Mouse (Mus musculus) limb, embryonic 14.5 days (tissue): Measurements from ENCODE around the gene Hsd17b14. TPM values are rescaled to one million over a fixed set of nuclear protein-coding genes. Genes with fewer than 3 reads are reported as not detected.

Source experiments
- ATAC-seq: fragments of 200-750 bp; cut with Nextera tagmentation; 2 replicates; pipeline ENCODE4 v1.8.0; 2017; ENCODE audit warnings: low read depth, moderate number of reproducible peaks, moderate TSS enrichment; ENCODE audit not compliant: low FRiP score
- DNase-seq: peaks from one replicate; pipeline ENCODE4 v3.0.0-alpha.2; 2015; ENCODE audit warnings: low spot score
- H3K27ac ChIP-seq: fragments of 300-500 bp; sonication (generic); replicated peaks from 2 replicates; pipeline ENCODE4 v1.5.1; 2014; ENCODE audit warnings: low read depth, mild to moderate bottlenecking, low read length, moderate library complexity, mixed read lengths
- H3K27me3 ChIP-seq: fragments of 300-500 bp; sonication (generic); 2 replicates; pipeline ENCODE4 v1.6.1; 2014; ENCODE audit warnings: low read length, mixed read lengths; ENCODE audit not compliant: control insufficient read depth, insufficient read depth
- H3K36me3 ChIP-seq: fragments of 300-500 bp; sonication (generic); 2 replicates; pipeline ENCODE4 v1.6.1; 2014; ENCODE audit warnings: mild to moderate bottlenecking, low read length, moderate library complexity, mixed read lengths; ENCODE audit not compliant: control insufficient read depth, insufficient read depth
- H3K4me1 ChIP-seq: fragments of 300-500 bp; sonication (generic); 2 replicates; pipeline ENCODE4 v1.6.1; 2014; ENCODE audit warnings: antibody characterized with exemption, low read length, mixed read lengths; ENCODE audit not compliant: control insufficient read depth, insufficient read depth
- H3K4me2 ChIP-seq: fragments of 300-500 bp; sonication (generic); replicated peaks from 2 replicates; pipeline ENCODE4 v1.6.1; 2014; ENCODE audit warnings: low read depth, mild to moderate bottlenecking, low read length, moderate library complexity; ENCODE audit not compliant: severe bottlenecking
- H3K4me3 ChIP-seq: fragments of 300-500 bp; sonication (generic); replicated peaks from 2 replicates; pipeline ENCODE4 v1.5.1; 2014; ENCODE audit warnings: low read length
- H3K9ac ChIP-seq: fragments of 300-500 bp; sonication (generic); 2 replicates; pipeline ENCODE4 v1.6.1; 2014; ENCODE audit warnings: mild to moderate bottlenecking, low read depth, low read length, moderate library complexity; ENCODE audit not compliant: severe bottlenecking
- H3K9me3 ChIP-seq: fragments of 300-500 bp; sonication (generic); 2 replicates; pipeline ENCODE4 v1.6.1; 2016; ENCODE audit warnings: low read length; ENCODE audit not compliant: control insufficient read depth
- POLR2A ChIP-seq: fragments of 200-500 bp; IDR thresholded peaks from 2 replicates; pipeline ENCODE4 v1.8.0; 2012; ENCODE audit warnings: inconsistent platforms, mild to moderate bottlenecking, moderate library complexity, borderline replicate concordance; ENCODE audit not compliant: insufficient read depth, insufficient read length; ENCODE audit errors: extremely low read depth
- WGBS: fragments of 180-500 bp; shearing (Covaris S2); extraction: QIAGEN DNeasy Blood & Tissue Kit; methylation state at CpG from one replicate; pipeline ENCODE4 v1.1.7; 2014; 5-methylcytosine and 5-hydroxymethylcytosine counted together
- polyA plus RNA-seq, 2 experiments: library from polyadenylated mRNA; depleted of rRNA in 1 of 2; stranded (reverse) in 1 of 2; unstranded in 1 of 2; fragments of >200 nt; fragmentation: Nextera tagmentation in 1 of 2; extraction: Ambion mirVana in 1 of 2; gene quantifications; 2 replicates each; pipeline versions ENCODE4 v1.2.1 to v1.2.3; 2012 to 2014

Gene Hsd17b14
- polyA plus RNA-seq, 2 experiments = 0.92 to 1.2 TPM

DNA sequence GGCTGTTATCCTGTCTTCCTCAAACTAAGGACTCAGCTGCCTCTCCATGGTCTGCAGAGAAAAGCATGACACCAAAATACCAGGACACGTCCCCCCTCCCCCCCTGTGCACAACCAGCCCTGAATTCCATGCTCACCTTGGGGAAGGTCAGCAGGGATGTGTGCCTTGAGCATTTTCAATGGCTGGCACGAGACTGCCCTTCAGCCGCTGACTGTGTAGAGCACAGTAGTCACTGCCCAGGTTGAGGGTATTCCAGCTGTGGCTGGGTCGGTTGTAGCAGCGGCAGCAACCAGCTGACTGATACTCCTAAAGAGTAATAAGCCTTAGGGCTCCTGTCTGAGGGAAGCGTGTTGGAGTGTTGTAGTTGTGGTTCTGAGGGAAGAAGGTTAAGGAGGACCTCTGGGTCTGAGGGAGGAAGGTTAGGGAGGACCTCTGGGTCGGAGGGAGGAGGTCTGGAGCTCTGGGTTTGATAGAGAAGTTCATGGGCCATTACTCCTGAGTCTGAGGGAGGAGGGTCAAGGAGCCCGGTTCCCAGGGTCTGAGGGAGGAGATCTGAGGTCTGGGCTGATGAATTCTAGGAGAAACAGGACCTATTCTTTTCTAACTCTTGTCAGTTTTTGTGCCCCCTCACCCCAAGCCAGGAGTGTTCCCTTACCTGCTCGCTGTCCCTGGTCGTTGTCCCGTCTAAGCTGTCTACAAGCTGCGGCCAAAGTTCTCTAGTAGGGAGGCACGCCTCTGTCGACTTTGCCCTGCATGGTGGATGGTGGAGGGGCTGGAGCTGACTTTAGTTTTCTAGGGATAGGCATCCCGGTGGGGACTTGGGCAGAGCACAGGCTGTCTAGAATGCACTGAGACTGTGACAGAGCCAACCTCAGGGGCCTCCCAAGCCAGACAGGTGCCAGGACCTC is 20.0 kb downstream of the Hsd17b14 start:
- DNase-seq = no peak
- Histone ChIP-seq H3K9me3 (no peaks in the 10 kb centered on the region), H3K4me2 (no peak overlapping the region), H3K4me1 (peaks cover 14% of the 10 kb centered on the region), H3K27me3 (no peaks in the 10 kb centered on the region), H3K4me3 (no peak overlapping the region), H3K27ac (no peak overlapping the region), H3K36me3 (peaks cover 26% of the 10 kb centered on the region), H3K9ac (no peak overlapping the region)
- 80% methylated on average over 15 of the region's 15 CpGs for WGBS
- ATAC-seq = no peak
- TF ChIP-seq POLR2A = no peak

DNA sequence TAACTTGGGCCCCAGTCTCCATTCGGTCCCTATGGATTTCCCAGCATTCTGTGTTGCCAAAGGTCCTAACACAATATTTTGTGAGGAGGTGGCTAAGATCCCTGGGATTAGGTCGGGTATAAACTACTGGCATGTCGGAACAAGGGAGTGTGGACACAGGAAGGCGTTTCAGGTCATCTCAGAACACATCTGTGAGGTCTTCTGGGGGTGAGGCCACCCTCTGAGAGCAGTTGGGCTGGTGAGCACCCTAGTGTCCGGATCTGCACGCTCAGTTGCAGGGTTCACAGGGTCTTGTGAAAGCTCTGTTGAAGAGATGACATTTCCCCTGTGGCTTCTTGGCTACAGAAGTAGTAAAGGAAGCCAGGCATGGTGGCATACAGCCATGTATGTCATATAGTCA is 31.2 kb downstream of the Hsd17b14 start:
- Histone ChIP-seq H3K27ac (no peak overlapping the region), H3K4me1 (no peaks in the 10 kb centered on the region), H3K9me3 (no peaks in the 10 kb centered on the region), H3K4me3 (no peak overlapping the region), H3K9ac (no peak overlapping the region), H3K27me3 (no peaks in the 10 kb centered on the region), H3K4me2 (no peak overlapping the region), H3K36me3 (peaks cover 42% of the 10 kb centered on the region)
- ATAC-seq (no peak), DNase-seq (no peak)
- TF ChIP-seq POLR2A = no peak
- WGBS = 92% methylated on average over 6 of the region's 6 CpGs

DNA sequence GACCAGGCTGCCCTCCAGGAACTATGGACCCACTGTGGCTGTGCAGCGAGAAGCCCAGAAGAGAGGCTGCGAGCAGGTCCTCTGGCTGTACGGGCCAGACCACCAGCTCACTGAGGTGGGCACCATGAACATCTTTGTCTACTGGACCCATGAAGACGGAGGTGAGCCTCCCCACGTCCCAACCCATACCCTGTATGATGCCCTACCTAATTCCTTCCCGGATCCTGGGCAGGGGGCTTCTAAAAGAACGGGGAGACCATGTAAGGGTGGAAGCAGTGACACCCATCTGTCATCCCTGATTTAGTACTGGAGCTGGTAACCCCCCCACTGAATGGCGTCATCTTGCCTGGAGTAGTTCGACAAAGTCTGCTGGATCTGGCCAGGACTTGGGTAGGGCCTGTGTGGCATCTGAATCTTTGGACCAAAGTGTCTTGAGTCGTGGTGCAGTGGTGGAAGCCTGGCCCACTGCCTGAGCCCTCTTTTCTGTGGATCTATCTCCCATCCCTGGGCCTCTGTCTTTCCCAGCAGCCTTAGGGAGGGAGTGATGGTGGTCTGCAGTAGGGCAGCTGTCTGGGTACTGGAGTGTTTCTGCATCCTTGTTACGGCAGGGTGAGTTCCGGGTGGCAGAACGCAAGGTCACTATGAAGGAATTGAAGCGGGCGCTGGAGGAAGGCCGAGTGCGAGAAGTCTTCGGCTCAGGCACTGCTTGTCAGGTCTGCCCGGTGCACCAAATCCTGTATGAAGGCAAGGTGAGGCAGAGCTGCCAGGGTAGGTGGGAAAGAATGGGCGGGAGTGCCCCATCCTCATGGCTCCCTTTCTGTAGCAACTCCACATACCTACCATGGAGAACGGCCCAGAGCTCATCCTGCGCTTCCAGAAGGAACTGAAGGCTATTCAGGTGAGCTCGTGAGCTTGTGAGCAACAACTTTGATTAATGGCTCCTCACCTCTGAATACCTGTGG is 33.2 kb downstream of the Hsd17b14 start:
- no peak for TF ChIP-seq POLR2A
- H3K4me3 ChIP-seq = no peak overlapping the region
- H3K9ac ChIP-seq = no peak overlapping the region
- no peaks in the 10 kb centered on the region for H3K4me1 ChIP-seq
- no peak overlapping the region for H3K27ac ChIP-seq
- DNase-seq (no peak), ATAC-seq (no peak)
- no peaks in the 10 kb centered on the region for H3K9me3 ChIP-seq
- no peak overlapping the region for H3K4me2 ChIP-seq
- H3K27me3 ChIP-seq = no peaks in the 10 kb centered on the region
- H3K36me3 ChIP-seq = peaks cover 32% of the 10 kb centered on the region
- 93% methylated on average over 23 of the region's 23 CpGs for WGBS

- ATAC-seq (peak; percentile 97), DNase-seq (peak; percentile 97)
- Histone ChIP-seq H3K9ac (no peak overlapping the region), H3K4me1 (no peaks in the 10 kb centered on the region), H3K36me3 (peaks cover 27% of the 10 kb centered on the region), H3K4me3 (peak overlapping the region; percentile 25), H3K27ac (no peak overlapping the region), H3K4me2 (peak overlapping the region; percentile 44), H3K9me3 (no peaks in the 10 kb centered on the region), H3K27me3 (no peaks in the 10 kb centered on the region)
- WGBS = 4% methylated on average over 19 of the region's 19 CpGs
- no peak for TF ChIP-seq POLR2A
Observed at GRCm38 (mm10) chr7:45589173-45589572, 34.5 kb downstream of the Hsd17b14 start.

DNA sequence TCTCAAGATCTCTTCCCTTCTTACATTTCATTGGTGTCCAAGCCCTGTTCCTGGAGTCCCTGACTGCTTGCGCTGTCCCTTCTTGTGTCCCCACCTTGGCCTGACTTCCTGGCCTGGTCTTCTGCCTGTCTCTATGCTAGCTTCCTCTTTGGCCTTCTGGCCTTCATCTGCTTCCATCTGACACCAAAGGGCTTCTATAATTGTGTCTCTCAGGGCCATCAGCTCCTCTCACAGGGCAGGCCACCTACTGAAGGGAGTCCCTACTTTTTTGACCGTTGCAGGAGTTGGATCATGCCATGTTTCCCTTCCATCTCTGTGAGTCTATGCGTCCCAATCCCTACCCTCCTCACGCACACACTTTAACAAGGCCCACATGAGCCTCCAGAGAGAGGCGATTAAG is 35.2 kb downstream of the Hsd17b14 start:
- DNase-seq (no peak), ATAC-seq (no peak)
- Histone ChIP-seq H3K9me3 (no peaks in the 10 kb centered on the region), H3K4me3 (no peak overlapping the region), H3K27ac (no peak overlapping the region), H3K27me3 (no peaks in the 10 kb centered on the region), H3K4me1 (no peaks in the 10 kb centered on the region), H3K4me2 (no peak overlapping the region), H3K36me3 (peaks cover 23% of the 10 kb centered on the region), H3K9ac (no peak overlapping the region)
- no peak for TF ChIP-seq POLR2A
- WGBS = 86% methylated on average over 5 of the region's 5 CpGs
